Mouse (Mus musculus) lung, postnatal 0 days (tissue): ENCODE data around the gene Zgrf1. TPM values are rescaled to one million over a fixed set of nuclear protein-coding genes. Genes with fewer than 3 reads are reported as not detected.

Experiments
- ATAC-seq: fragments of 200-750 bp; cut with Nextera tagmentation; 2 replicates; pipeline ENCODE4 v1.8.0; 2017; ENCODE audit warnings: moderate library complexity
- DNase-seq: peaks from one replicate; pipeline ENCODE4 v3.0.0-alpha.2; 2016; ENCODE audit warnings: low spot score
- H3K27ac ChIP-seq: fragments of 300-500 bp; sonication (generic); 2 replicates; pipeline ENCODE4 v1.5.1; 2014; ENCODE audit warnings: antibody characterized with exemption, mild to moderate bottlenecking, low read length, mixed read lengths
- H3K27me3 ChIP-seq: fragments of 300-500 bp; sonication (generic); replicated peaks from 2 replicates; pipeline ENCODE4 v1.6.1; 2014; ENCODE audit warnings: low read length, mixed read lengths; ENCODE audit not compliant: insufficient read depth
- H3K36me3 ChIP-seq: fragments of 300-500 bp; sonication (generic); 2 replicates; pipeline ENCODE4 v1.6.1; 2014; ENCODE audit warnings: low read length, mixed read lengths; ENCODE audit not compliant: insufficient read depth
- H3K4me1 ChIP-seq: fragments of 300-500 bp; sonication (generic); 2 replicates; pipeline ENCODE4 v1.6.1; 2014; ENCODE audit warnings: antibody characterized with exemption, low read depth, low read length, mixed read lengths; ENCODE audit not compliant: insufficient read depth
- H3K4me2 ChIP-seq: fragments of 300-500 bp; sonication (generic); replicated peaks from 2 replicates; pipeline ENCODE4 v1.6.1; 2014; ENCODE audit warnings: low read depth, mild to moderate bottlenecking, low read length, moderate library complexity, mixed read lengths
- H3K4me3 ChIP-seq: fragments of 300-500 bp; sonication (generic); 2 replicates; pipeline ENCODE4 v1.5.1; 2014; ENCODE audit warnings: low read depth, low read length
- H3K9ac ChIP-seq: fragments of 300-500 bp; sonication (generic); replicated peaks from 2 replicates; pipeline ENCODE4 v1.6.1; 2014; ENCODE audit warnings: low read depth, mild to moderate bottlenecking
- H3K9me3 ChIP-seq: fragments of 300-500 bp; sonication (generic); 2 replicates; pipeline ENCODE4 v1.6.1; 2016; ENCODE audit warnings: low read length, mixed read lengths
- CTCF ChIP-seq: IDR thresholded peaks from 2 replicates; pipeline ENCODE4 v1.5.1; 2016; ENCODE audit warnings: antibody characterized with exemption, mild to moderate bottlenecking
- EP300 ChIP-seq: IDR thresholded peaks from 2 replicates; pipeline ENCODE4 v1.6.1; 2016; ENCODE audit warnings: antibody characterized with exemption, mild to moderate bottlenecking, control low read depth
- WGBS: fragments of 180-500 bp; shearing (Covaris S2); extraction: QIAGEN DNeasy Blood & Tissue Kit; methylation state at CpG from one replicate; pipeline ENCODE4 v1.1.7; 2014; 5-methylcytosine and 5-hydroxymethylcytosine counted together
- polyA plus RNA-seq: library from polyadenylated mRNA; unstranded; fragments of >200 nt; fragmentation: Nextera tagmentation; extraction: Ambion mirVana; gene quantifications from 2 replicates; pipeline ENCODE4 v1.2.1, GENCODE M21; 2015

Zgrf1 gene
- polyA plus RNA-seq, 1 experiment from 2014 or later: 1.0 TPM

DNA sequence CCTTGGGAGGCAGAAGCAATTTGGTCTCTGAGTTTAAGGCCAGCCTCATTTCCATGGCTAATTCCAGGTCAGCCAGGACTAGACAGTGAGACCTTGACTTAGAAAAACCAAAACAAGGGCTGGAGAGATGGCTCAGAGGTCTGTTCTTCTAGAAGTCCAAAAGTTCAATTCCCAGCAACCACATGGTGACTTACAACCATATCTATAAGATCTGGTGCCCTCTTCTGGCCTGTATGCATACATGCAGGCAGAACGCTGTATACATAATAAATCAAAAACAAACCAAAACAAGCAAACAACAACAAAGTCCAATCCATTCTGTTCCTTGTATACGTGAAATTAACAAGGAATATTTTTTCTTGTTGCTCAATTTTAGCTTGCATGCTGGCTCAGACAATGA lies 54.8 kb downstream of the Zgrf1 start:
- no peak overlapping the region for H3K9ac ChIP-seq
- no peaks in the 10 kb centered on the region for H3K27me3 ChIP-seq
- H3K4me2 ChIP-seq: no peak overlapping the region
- ATAC-seq (no peak), DNase-seq (no peak)
- no peak overlapping the region for H3K4me3 ChIP-seq
- no peak overlapping the region for H3K27ac ChIP-seq
- TF ChIP-seq CTCF (peak; percentile 56), EP300 (no peak)
- no peaks in the 10 kb centered on the region for H3K9me3 ChIP-seq
- H3K4me1 ChIP-seq: no peaks in the 10 kb centered on the region
- WGBS: 93% methylated on average over 2 of the region's 2 CpGs
- H3K36me3 ChIP-seq: no peaks in the 10 kb centered on the region

- peaks cover 55% of the 10 kb centered on the region for H3K27me3 ChIP-seq
- peak overlapping the region; percentile 34 for H3K4me3 ChIP-seq
- H3K9me3 ChIP-seq: no peaks in the 10 kb centered on the region
- H3K4me2 ChIP-seq: peak overlapping the region; percentile 57
- H3K4me1 ChIP-seq: no peaks in the 10 kb centered on the region
- WGBS: under 1% methylated on average over 27 of the region's 36 CpGs
- ATAC-seq: peak; percentile 65
- no peak overlapping the region for H3K27ac ChIP-seq
- TF ChIP-seq EP300 (no peak), CTCF (peak; percentile 92)
- DNase-seq: peak; percentile 65
- no peak overlapping the region for H3K9ac ChIP-seq
- no peaks in the 10 kb centered on the region for H3K36me3 ChIP-seq
Measured at GRCm38 (mm10) chr3:127625296-127625695, 72.0 kb downstream of the Zgrf1 start.

GRCm38 (mm10) chr3:127625701-127626399 lies 72.6 kb downstream of the Zgrf1 start:
- H3K27me3 ChIP-seq: peaks cover 60% of the 10 kb centered on the region

GRCm38 (mm10) chr3:127626524-127626923 lies 73.2 kb downstream of the Zgrf1 start:
- H3K9ac ChIP-seq: no peak overlapping the region
- 3% methylated on average over 3 of the region's 3 CpGs for whole genome bisulfite sequencing
- ATAC-seq: no peak
- TF ChIP-seq CTCF (no peak), EP300 (no peak)
- H3K4me2 ChIP-seq: no peak overlapping the region
- H3K36me3 ChIP-seq: no peaks in the 10 kb centered on the region
- H3K27me3 ChIP-seq: peaks cover 66% of the 10 kb centered on the region
- H3K27ac ChIP-seq: no peak overlapping the region
- no peaks in the 10 kb centered on the region for H3K9me3 ChIP-seq
- H3K4me1 ChIP-seq: no peaks in the 10 kb centered on the region; the same call in 1 of the 2 replicates
- no peak for DNase-seq
- no peak overlapping the region for H3K4me3 ChIP-seq

More at GRCm38 (mm10) chr3:127625701-127626399, 72.6 kb downstream of the Zgrf1 start:
- no peaks in the 10 kb centered on the region for H3K9me3 ChIP-seq
- H3K36me3 ChIP-seq: no peaks in the 10 kb centered on the region
- no peak for ATAC-seq
- peak overlapping the region; percentile 57 for H3K4me2 ChIP-seq
- peak overlapping the region; percentile 34 for H3K4me3 ChIP-seq
- no peak overlapping the region for H3K27ac ChIP-seq
- TF ChIP-seq CTCF: peak; percentile 42
- TF ChIP-seq EP300: no peak
- no peaks in the 10 kb centered on the region for H3K4me1 ChIP-seq
- WGBS: 3% methylated on average over 28 of the region's 28 CpGs
- H3K9ac ChIP-seq: no peak overlapping the region
- peak; percentile 17 for DNase-seq

DNA sequence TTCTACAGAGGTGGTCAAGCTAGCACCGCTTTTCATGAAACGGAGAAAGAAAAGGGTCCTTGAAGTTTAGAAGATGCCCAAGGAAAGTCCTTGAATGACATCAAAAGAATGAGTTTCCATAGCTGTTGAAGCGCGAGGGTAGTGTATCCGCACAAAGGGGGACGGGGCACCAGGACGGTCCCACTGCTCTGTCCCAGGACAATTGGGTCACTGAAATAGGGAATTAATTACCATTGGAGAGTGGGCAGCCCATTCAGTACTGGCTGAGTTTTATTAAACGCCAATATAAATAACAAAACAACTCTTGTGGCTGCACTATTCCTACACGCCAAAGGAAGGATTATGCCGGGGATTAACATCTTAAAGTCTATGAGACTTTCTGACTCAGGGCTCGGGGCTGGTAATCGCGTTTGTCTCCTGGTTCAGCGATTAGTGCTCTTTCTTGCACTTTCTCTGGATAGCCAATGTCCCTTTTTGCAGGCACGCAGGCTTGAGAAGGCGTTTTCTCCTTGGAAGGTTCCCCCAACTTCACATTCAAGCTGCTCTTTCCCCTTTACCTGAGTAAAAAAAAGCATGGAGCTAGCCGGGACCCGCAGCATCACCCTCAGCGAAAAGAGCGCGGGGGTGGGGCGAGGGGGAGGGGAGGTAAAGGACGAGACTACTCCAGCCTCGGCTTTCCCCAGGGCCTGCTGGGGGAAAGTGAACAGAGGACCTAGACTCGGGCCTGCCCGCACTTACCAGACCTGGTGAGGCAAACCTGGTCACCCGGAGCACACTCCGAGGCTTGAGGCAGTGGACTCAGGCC lies 74.1 kb downstream of the Zgrf1 start:
- H3K4me2 ChIP-seq: no peak overlapping the region
- TF ChIP-seq EP300 (no peak), CTCF (no peak)
- peaks cover 74% of the 10 kb centered on the region for H3K27me3 ChIP-seq
- 3% methylated on average over 28 of the region's 28 CpGs for WGBS
- DNase-seq (no peak), ATAC-seq (no peak)
- no peak overlapping the region for H3K27ac ChIP-seq
- peaks cover 3% of the 10 kb centered on the region; the same call in 1 of the 2 replicates for H3K4me1 ChIP-seq
- no peaks in the 10 kb centered on the region for H3K9me3 ChIP-seq
- no peak overlapping the region for H3K4me3 ChIP-seq
- H3K9ac ChIP-seq: no peak overlapping the region
- H3K36me3 ChIP-seq: no peaks in the 10 kb centered on the region

DNA sequence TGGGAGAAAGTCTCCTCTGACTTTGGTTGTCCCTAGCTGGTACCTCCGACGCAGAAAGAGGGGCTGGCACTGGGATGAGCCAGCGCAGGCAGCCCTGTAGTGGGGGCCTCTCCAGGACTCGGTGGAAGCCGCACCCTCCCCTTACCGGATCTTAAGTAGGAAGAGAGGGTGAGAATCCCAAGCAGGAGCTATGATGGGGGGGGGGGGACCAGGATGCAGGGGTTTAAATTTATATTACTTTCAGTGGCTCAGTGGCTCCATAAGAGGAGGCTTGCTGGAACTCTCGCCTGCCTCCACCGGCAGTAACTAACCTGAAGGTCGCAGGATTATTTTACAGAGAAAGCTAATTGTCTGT lies 74.6 kb downstream of the Zgrf1 start:
- H3K27ac ChIP-seq: no peak overlapping the region
- WGBS: 3% methylated on average over 8 of the region's 9 CpGs
- H3K9me3 ChIP-seq: no peaks in the 10 kb centered on the region
- no peak overlapping the region for H3K9ac ChIP-seq
- no peak for TF ChIP-seq EP300
- no peak for TF ChIP-seq CTCF
- H3K4me3 ChIP-seq: no peak overlapping the region
- ATAC-seq (no peak), DNase-seq (no peak)
- H3K27me3 ChIP-seq: peaks cover 80% of the 10 kb centered on the region
- no peak overlapping the region for H3K4me2 ChIP-seq
- peaks cover 6% of the 10 kb centered on the region; the same call in 1 of the 2 replicates for H3K4me1 ChIP-seq
- no peaks in the 10 kb centered on the region for H3K36me3 ChIP-seq
